Mouse (Mus musculus) ES-Bruce4 (cell line): ENCODE data around the gene Arhgap31. TPM values are rescaled to one million over a fixed set of nuclear protein-coding genes. Genes with fewer than 3 reads are reported as not detected.

Experiments
- H3K27ac ChIP-seq: 2 replicates; pipeline ENCODE4 v1.5.1; 2012; ENCODE audit warnings: low read length, inconsistent platforms; ENCODE audit not compliant: insufficient read depth
- H3K27me3 ChIP-seq: 2 replicates; pipeline ENCODE4 v1.6.1; 2012; ENCODE audit warnings: mild to moderate bottlenecking, low read length, inconsistent platforms; ENCODE audit not compliant: control insufficient read depth, poor library complexity, insufficient read depth, severe bottlenecking
- H3K36me3 ChIP-seq: 2 replicates; pipeline ENCODE4 v1.6.1; 2012; ENCODE audit warnings: inconsistent platforms, mild to moderate bottlenecking, low read length, moderate library complexity; ENCODE audit not compliant: control insufficient read depth, poor library complexity, insufficient read depth, severe bottlenecking
- H3K4me1 ChIP-seq: one replicate; pipeline ENCODE4 v1.8.1; 2011; ENCODE audit warnings: low read length; ENCODE audit not compliant: control insufficient read depth, insufficient read depth
- H3K4me3 ChIP-seq: 2 replicates; pipeline ENCODE4 v1.5.1; 2011; ENCODE audit warnings: low read depth, mild to moderate bottlenecking, low read length
- H3K9ac ChIP-seq: 2 replicates; pipeline ENCODE4 v1.6.1; 2012; ENCODE audit warnings: low read depth, mild to moderate bottlenecking, inconsistent platforms; ENCODE audit not compliant: poor library complexity, severe bottlenecking
- H3K9me3 ChIP-seq: replicated peaks from 2 replicates; pipeline ENCODE4 v1.6.1; 2012; ENCODE audit warnings: mild to moderate bottlenecking, low read length, inconsistent platforms; ENCODE audit not compliant: control insufficient read depth, poor library complexity, insufficient read depth, severe bottlenecking
- CTCF ChIP-seq: IDR thresholded peaks from one replicate; pipeline ENCODE4 v1.8.1; 2011; ENCODE audit warnings: low read depth, low read length
- EP300 ChIP-seq: IDR thresholded peaks from 2 replicates; pipeline ENCODE4 v1.6.1; 2011; ENCODE audit warnings: low read depth, low read length; ENCODE audit not compliant: insufficient read depth
- POLR2A ChIP-seq: IDR thresholded peaks from one replicate; pipeline ENCODE4 v1.8.1; 2011; ENCODE audit warnings: low read length; ENCODE audit not compliant: insufficient read depth
- polyA plus RNA-seq: library from polyadenylated mRNA; stranded (reverse); fragments of >200 nt; gene quantifications from 2 replicates; pipeline ENCODE4 v1.2.4, GENCODE M21; 2011; ENCODE audit warnings: low read depth; ENCODE audit not compliant: missing spikeins, insufficient read depth, insufficient read length

Gene Arhgap31
- polyA plus RNA-seq, 1 experiment: 1.3 TPM

- H3K27ac ChIP-seq: no peak overlapping the region
- H3K4me3 ChIP-seq: no peak overlapping the region
- H3K36me3 ChIP-seq: no peaks in the 10 kb centered on the region
- H3K9me3 ChIP-seq: no peaks in the 10 kb centered on the region
- TF ChIP-seq CTCF: no peak
- TF ChIP-seq EP300: no peak
- no peak for TF ChIP-seq POLR2A
- no peaks in the 10 kb centered on the region for H3K4me1 ChIP-seq
- H3K9ac ChIP-seq: no peak overlapping the region
- H3K27me3 ChIP-seq: no peaks in the 10 kb centered on the region
Observed at GRCm38 (mm10) chr16:38750803-38751202, 37.7 kb upstream of the Arhgap31 start.

GRCm38 (mm10) chr16:38743941-38744673 lies 31.0 kb upstream of the Arhgap31 start:
- no peak overlapping the region for H3K9ac ChIP-seq
- no peaks in the 10 kb centered on the region for H3K4me1 ChIP-seq
- no peaks in the 10 kb centered on the region for H3K36me3 ChIP-seq
- TF ChIP-seq POLR2A: no peak
- no peak for TF ChIP-seq CTCF
- no peak for TF ChIP-seq EP300
- H3K27me3 ChIP-seq: no peaks in the 10 kb centered on the region
- no peaks in the 10 kb centered on the region for H3K9me3 ChIP-seq
- H3K27ac ChIP-seq: no peak overlapping the region
- H3K4me3 ChIP-seq: no peak overlapping the region

- Histone ChIP-seq H3K9me3 (no peaks in the 10 kb centered on the region), H3K36me3 (no peaks in the 10 kb centered on the region), H3K4me3 (peak overlapping the region; percentile 82), H3K27me3 (no peaks in the 10 kb centered on the region), H3K27ac (no peak overlapping the region), H3K4me1 (no peaks in the 10 kb centered on the region), H3K9ac (peak overlapping the region; percentile 79)
- TF ChIP-seq EP300: no peak
- TF ChIP-seq POLR2A: no peak
- no peak for TF ChIP-seq CTCF
Observed at GRCm38 (mm10) chr16:38742659-38743131, 29.6 kb upstream of the Arhgap31 start.

DNA sequence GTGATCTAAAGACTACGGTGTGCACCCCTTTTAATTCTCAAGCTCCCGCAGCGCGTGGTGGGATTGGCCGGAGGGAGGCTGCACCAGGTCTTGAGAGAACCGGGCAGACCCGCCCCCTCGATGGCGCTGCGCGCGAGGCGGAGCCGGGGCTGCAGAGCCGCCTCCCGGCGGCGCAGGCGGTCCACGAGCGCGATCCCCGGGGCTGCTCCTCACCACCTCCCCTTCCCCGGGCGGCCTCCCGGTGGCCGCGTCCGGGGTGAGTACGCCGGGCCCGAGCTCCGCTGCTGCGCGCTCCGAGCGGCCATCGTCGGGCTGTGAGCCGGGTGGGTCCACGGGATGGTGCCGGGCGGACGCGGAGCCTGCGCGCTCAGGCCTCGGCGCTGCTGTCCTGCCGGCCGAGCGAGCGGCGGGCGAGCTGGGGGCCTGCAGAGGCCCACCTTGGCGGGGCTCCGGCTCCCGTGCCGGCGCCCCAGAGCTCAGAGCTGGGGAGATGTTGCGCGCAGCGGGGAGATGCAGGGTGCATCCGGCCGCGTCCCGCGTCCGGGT lies 29.1 kb upstream of the Arhgap31 start, which contains the start of gene B4galt4:
B4galt4 (plus strand) TSS at position 152 of the 546 bp plus-strand sequence.
- peak within 1 kb of the TSS; percentile 79 for H3K9ac ChIP-seq
- H3K27ac ChIP-seq: no peak within 1 kb of the TSS
- H3K36me3 ChIP-seq: no peaks in the 10 kb centered on the region
- no peaks in the 10 kb centered on the region for H3K27me3 ChIP-seq
- no peak for TF ChIP-seq EP300
- no peak for TF ChIP-seq CTCF
- peak; percentile 18 for TF ChIP-seq POLR2A
- peak within 1 kb of the TSS; percentile 82 for H3K4me3 ChIP-seq
- H3K4me1 ChIP-seq: no peaks in the 10 kb centered on the region
- H3K9me3 ChIP-seq: no peaks in the 10 kb centered on the region

DNA sequence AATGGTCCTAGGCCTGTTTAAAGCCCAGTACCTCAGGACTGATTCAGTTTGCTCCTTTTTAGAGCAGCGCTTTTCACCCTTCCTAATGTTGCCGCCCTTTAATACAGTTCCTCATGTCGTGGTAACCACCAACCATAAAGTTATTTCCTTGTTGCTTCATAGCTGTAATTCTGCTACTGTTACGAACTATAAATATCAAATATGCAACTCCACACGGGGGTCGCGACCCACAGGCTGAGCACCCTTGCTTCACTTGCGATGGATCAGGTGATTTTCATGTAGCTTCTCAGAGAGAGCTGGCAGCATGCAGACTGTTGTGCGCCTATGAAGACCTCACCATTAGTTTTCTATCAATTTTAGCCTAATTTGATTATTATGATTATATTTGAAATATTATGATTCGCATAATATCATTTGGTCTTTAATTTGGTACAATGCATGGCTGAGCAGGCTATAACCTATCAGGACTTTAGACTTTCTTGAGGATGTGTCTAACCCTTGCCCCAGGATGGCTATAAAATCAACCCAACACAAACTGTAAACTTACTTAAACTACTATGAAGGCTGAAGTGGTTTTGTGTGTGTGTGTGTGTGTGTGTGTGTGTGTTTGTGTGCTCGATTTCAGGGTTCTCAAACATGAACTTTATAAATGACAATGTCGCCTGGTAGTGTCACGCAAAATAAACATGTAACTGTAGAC lies 28.3 kb upstream of the Arhgap31 start:
- Histone ChIP-seq H3K27ac (no peak overlapping the region), H3K9ac (no peak overlapping the region)

More for the DNA sequence above, 28.3 kb upstream of the Arhgap31 start:
- no peak for TF ChIP-seq CTCF
- no peak for TF ChIP-seq EP300
- TF ChIP-seq POLR2A: no peak
- Histone ChIP-seq H3K4me3 (no peak overlapping the region), H3K27me3 (no peaks in the 10 kb centered on the region), H3K4me1 (no peaks in the 10 kb centered on the region), H3K36me3 (no peaks in the 10 kb centered on the region), H3K9me3 (no peaks in the 10 kb centered on the region)
